Mouse (Mus musculus) megakaryocyte, embryonic 14.5 days (primary cell): ENCODE data around the gene Atox1.

Experiments
- FLI1 ChIP-seq: IDR thresholded peaks from 2 replicates; pipeline ENCODE4 v1.6.1; 2012; ENCODE audit warnings: low read length, inconsistent platforms, mixed read lengths
- GATA1 ChIP-seq: IDR thresholded peaks from 3 replicates; pipeline ENCODE4 v1.6.1; 2012; ENCODE audit warnings: mixed read lengths, low read length, inconsistent platforms, borderline replicate concordance

GRCm38 (mm10) chr11:55438031-55438430 is 23.0 kb downstream of the Atox1 start:
- TF ChIP-seq GATA1, result no peak
- no peak for TF ChIP-seq FLI1
